Comparison of ENCODE assay signal across 23 mouse cellular contexts in the genomic region with DNA sequence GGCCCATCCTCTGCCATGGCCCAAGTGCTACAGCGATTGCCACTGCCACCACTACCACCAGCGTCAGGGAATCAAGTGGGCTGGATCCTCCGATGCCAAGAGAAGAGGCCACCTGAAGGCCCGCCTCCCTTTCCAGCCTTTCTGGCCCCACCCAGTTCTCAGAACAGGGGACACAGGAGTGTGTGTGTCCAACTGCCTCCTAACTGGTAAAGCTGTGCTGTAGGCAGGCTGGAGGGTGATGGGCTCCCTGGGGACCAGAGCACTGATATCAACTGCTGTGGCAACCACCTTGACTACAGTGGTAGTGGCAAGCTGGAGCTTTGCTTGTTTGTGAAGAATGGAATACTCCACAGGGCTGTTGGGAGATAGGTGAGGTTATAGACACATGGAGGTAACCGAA. TPM values are rescaled to one million over a fixed set of nuclear protein-coding genes. Genes with fewer than 3 reads are reported as not detected.
DNase-seq lines count a peak whose midpoint lies in the region; ATAC-seq and TF ChIP-seq lines count a peak whose summit lies in the region.
"Had no signal": no experiment of that assay in that cellular context is flagged by ENCODE, and none has a peak within 500 bp of the region (broad histone marks: within the 10 kb centered on the region; RNA-seq: fewer than 3 reads in every experiment).

Gene Omp (minus strand): TSS at position 101 of the 400 bp plus-strand sequence.

- intact Hi-C loops in heart, postnatal 25 days (cut with DNase I) = no loop called here

- H3K4me2 ChIP-seq in midbrain, postnatal 0 days (ENCODE audit: low read depth, low read length, poor library complexity, severe bottlenecking) = no peak within 1 kb of the TSS
- no peak within 1 kb of the TSS for H3K4me2 ChIP-seq in midbrain, embryonic 16.5 days (ENCODE audit: low read length)
- peak within 1 kb of the TSS; percentile 30 for H3K4me2 ChIP-seq in myocyte (ENCODE audit: low read depth)
- H3K4me2 ChIP-seq: embryonic facial prominence, embryonic 13.5 days; hindbrain, embryonic 15.5 days had no signal

- peaks cover 84% of the 10 kb centered on the region for H3K4me1 ChIP-seq in heart, embryonic 10.5 days
- no peaks in the 10 kb centered on the region for H3K4me1 ChIP-seq in midbrain, postnatal 0 days (ENCODE audit: insufficient read depth, low read length)
- peaks cover 10% of the 10 kb centered on the region for H3K4me1 ChIP-seq in midbrain, embryonic 16.5 days (ENCODE audit: control insufficient read depth, insufficient read depth, low read length)
- peaks cover 0 to 12% of the 10 kb centered on the region in 2 experiments; a peak in 1 of 4 replicates for H3K4me1 ChIP-seq in ES-E14 (ENCODE audit: control insufficient read depth in 2 of 2, insufficient read depth in 2 of 2, low read length in 2 of 2, poor library complexity in 1 of 2)

- no peak for DNase-seq in heart, embryonic 10.5 days (ENCODE audit: low spot score)
- DNase-seq in heart, postnatal 25 days (ENCODE audit: low spot score) = no peak
- DNase-seq in midbrain, postnatal 0 days (ENCODE audit: low spot score) = no peak
- DNase-seq in ES-E14 (ENCODE audit: low read depth, low spot score) = no peak
- DNase-seq in layer of hippocampus, adult 9-11 months = no peak
- DNase-seq: adrenal gland, postnatal 14 days; cerebellum, adult 11-12 months; cerebellum, adult 9-10 months; cerebellum, postnatal 25 days; forebrain, postnatal 0 days; gastrocnemius, postnatal 36 days; heart, adult 11 months; heart, postnatal 10 days; kidney, adult 11 months had no signal

- no peaks in the 10 kb centered on the region for H3K79me2 ChIP-seq in myocyte (ENCODE audit: control insufficient read depth, insufficient read depth)

- ATAC-seq in midbrain, postnatal 0 days (ENCODE audit: low FRiP score) = no peak
- ATAC-seq in midbrain, embryonic 16.5 days = no peak
- ATAC-seq: activated CD4-positive, CD25-positive, alpha-beta regulatory T cell, adult 4 months; forebrain, postnatal 0 days; Patski had no signal

- in situ Hi-C loops in ES-E14 (cut with MboI; ENCODE audit: low sequenced_read_pairs in 2 of 2, unreplicated experiment in 2 of 2) = no loop called here

- no peak for TF ChIP-seq POLR2A in myocyte (IDR thresholded peaks at IDR 0.05; ENCODE audit: insufficient read length, low read depth)

- 0 out of 2 replicates have a peak within 1 kb of the TSS, but pooled peaks have one; percentile 8 for H3K9ac ChIP-seq in midbrain, postnatal 0 days (replicated peaks; ENCODE audit: low read length, poor library complexity, severe bottlenecking)
- no peak within 1 kb of the TSS for H3K9ac ChIP-seq in midbrain, embryonic 16.5 days (ENCODE audit: low read depth, low read length)
- H3K9ac ChIP-seq in ES-E14 (ENCODE audit: insufficient read depth, low read depth, low read length, poor library complexity, severe bottlenecking) = no peak within 1 kb of the TSS
- H3K9ac ChIP-seq: forebrain, postnatal 0 days; hindbrain, embryonic 15.5 days had no signal

- H3K27ac ChIP-seq in heart, embryonic 10.5 days = peak within 1 kb of the TSS; percentile 12; the same call in 1 of the 2 replicates
- no peak within 1 kb of the TSS for H3K27ac ChIP-seq in midbrain, postnatal 0 days (ENCODE audit: low read depth, low read length)
- H3K27ac ChIP-seq in midbrain, embryonic 16.5 days (ENCODE audit: low read length) = no peak within 1 kb of the TSS
- no peak within 1 kb of the TSS for H3K27ac ChIP-seq in ES-E14 (ENCODE audit: insufficient read depth, low read depth, low read length, poor library complexity, severe bottlenecking)
- H3K27ac ChIP-seq: embryonic facial prominence, embryonic 13.5 days; forebrain, embryonic 10.5 days; hindbrain, embryonic 15.5 days had no signal

- TF ChIP-seq CTCF in midbrain, postnatal 0 days (IDR thresholded peaks at IDR 0.05) = no peak

- no peaks in the 10 kb centered on the region for H3K27me3 ChIP-seq in heart, embryonic 10.5 days (ENCODE audit: insufficient read depth, poor library complexity, severe bottlenecking)
- H3K27me3 ChIP-seq in midbrain, postnatal 0 days (ENCODE audit: insufficient read depth, low read length) = no peaks in the 10 kb centered on the region
- H3K27me3 ChIP-seq in midbrain, embryonic 16.5 days (ENCODE audit: control insufficient read depth, insufficient read depth, low read depth, low read length) = no peaks in the 10 kb centered on the region
- peaks cover 14% of the 10 kb centered on the region for H3K27me3 ChIP-seq in myocyte (ENCODE audit: control insufficient read depth, insufficient read depth, insufficient read length)
- H3K27me3 ChIP-seq: embryonic facial prominence, embryonic 13.5 days; hindbrain, embryonic 15.5 days; Patski had no signal

- H3K4me3 ChIP-seq in heart, embryonic 10.5 days = no peak within 1 kb of the TSS
- no peak within 1 kb of the TSS for H3K4me3 ChIP-seq in midbrain, postnatal 0 days (ENCODE audit: low read depth, low read length)
- no peak within 1 kb of the TSS for H3K4me3 ChIP-seq in midbrain, embryonic 16.5 days (ENCODE audit: low read depth, low read length)
- H3K4me3 ChIP-seq in ES-E14 (ENCODE audit: insufficient read depth in 1 of 2, low read depth in 1 of 2, low read length in 2 of 2, poor library complexity in 1 of 2, severe bottlenecking in 1 of 2) = peak within 1 kb of the TSS; percentile 14 to 33; a peak in 2 of 4 replicates
- no peak within 1 kb of the TSS for H3K4me3 ChIP-seq in myocyte
- H3K4me3 ChIP-seq: embryonic facial prominence, embryonic 13.5 days; erythroblast, embryonic 14.5 days; forebrain, embryonic 10.5 days; hindbrain, embryonic 15.5 days had no signal

- H3K9me3 ChIP-seq in heart, embryonic 10.5 days = no peaks in the 10 kb centered on the region
- H3K9me3 ChIP-seq in midbrain, postnatal 0 days (ENCODE audit: low read length) = no peaks in the 10 kb centered on the region
- no peaks in the 10 kb centered on the region for H3K9me3 ChIP-seq in midbrain, embryonic 16.5 days (replicated peaks; ENCODE audit: control insufficient read depth, low read length, poor library complexity, severe bottlenecking)
- H3K9me3 ChIP-seq in ES-E14 (ENCODE audit: control insufficient read depth, insufficient read depth, low read depth, low read length) = no peaks in the 10 kb centered on the region
- H3K9me3 ChIP-seq: embryonic facial prominence, embryonic 13.5 days; forebrain, embryonic 10.5 days; hindbrain, embryonic 15.5 days had no signal

- H3ac ChIP-seq in myocyte (ENCODE audit: control insufficient read depth, insufficient read length) = no peak within 1 kb of the TSS

- WGBS in heart, embryonic 10.5 days = 84% methylated on average over 5 of the region's 5 CpGs
- WGBS in midbrain, postnatal 0 days = 91% methylated on average over 5 of the region's 5 CpGs
- WGBS in midbrain, embryonic 16.5 days = 89% methylated on average over 5 of the region's 5 CpGs

- no peaks in the 10 kb centered on the region for H3K36me3 ChIP-seq in heart, embryonic 10.5 days
- peaks cover 6% of the 10 kb centered on the region; the same call in 1 of the 2 replicates for H3K36me3 ChIP-seq in midbrain, postnatal 0 days (ENCODE audit: insufficient read depth, low read length)
- no peaks in the 10 kb centered on the region for H3K36me3 ChIP-seq in midbrain, embryonic 16.5 days (ENCODE audit: control insufficient read depth, insufficient read depth, low read length)
- H3K36me3 ChIP-seq in ES-E14 (ENCODE audit: control insufficient read depth, insufficient read depth, low read length, poor library complexity, severe bottlenecking) (peaks cover 3% of the 10 kb centered on the region; the same call in 1 of the 2 replicates), myocyte (ENCODE audit: control insufficient read depth, insufficient read depth) (no peaks in the 10 kb centered on the region)
- H3K36me3 ChIP-seq: embryonic facial prominence, embryonic 13.5 days; forebrain, embryonic 10.5 days; hindbrain, embryonic 15.5 days had no signal

TF ChIP-seq in ES-E14, 5 proteins besides CTCF, POLR2A, EP300 and RAD21:
- TF ChIP-seq ZC3H11A (IDR thresholded peaks at IDR 0.05; ENCODE audit: borderline replicate concordance, low read depth, low read length) = no peak
- no peak for TF ChIP-seq ZNF384 (IDR thresholded peaks at IDR 0.05; ENCODE audit: low read depth, low read length)

TF ChIP-seq in myocyte, 11 proteins besides CTCF, POLR2A, EP300 and RAD21:
- TF ChIP-seq MAX (IDR thresholded peaks at IDR 0.05; ENCODE audit: low read depth) (no peak), REST (IDR thresholded peaks at IDR 0.05; ENCODE audit: insufficient read depth, insufficient read length) (no peak), USF1 (IDR thresholded peaks at IDR 0.05; ENCODE audit: low read depth) (no peak), CEBPB (IDR thresholded peaks at IDR 0.05; ENCODE audit: insufficient read depth, poor library complexity, severe bottlenecking) (no peak), MYOG (IDR thresholded peaks at IDR 0.05; ENCODE audit: control insufficient read depth in 1 of 3, insufficient read depth in 1 of 3, insufficient read length in 2 of 3, low read depth in 2 of 3) (no peak), MYOD1 (IDR thresholded peaks at IDR 0.05; ENCODE audit: control insufficient read depth in 1 of 3, insufficient read length in 2 of 3, low read depth in 2 of 3) (no peak), POLR2AphosphoS2 (IDR thresholded peaks at IDR 0.05; ENCODE audit: insufficient read length, low read depth) (no peak), SRF (IDR thresholded peaks at IDR 0.05; ENCODE audit: control insufficient read depth, insufficient read length, low read depth) (no peak), E2F4 (IDR thresholded peaks at IDR 0.05; ENCODE audit: insufficient read depth) (no peak), TCF12 (IDR thresholded peaks at IDR 0.05; ENCODE audit: insufficient read depth, poor library complexity, severe bottlenecking) (no peak), TCF3 (IDR thresholded peaks at IDR 0.05; ENCODE audit: insufficient read length, low read depth) (no peak)

RNA-seq across cellular contexts. Expression of gene Omp, which starts in this region (rescaled TPM):
- 0.33 TPM in 2 replicates for polyA plus RNA-seq in heart, embryonic 10.5 days (2016; fragmentation: Nextera tagmentation; extraction: Ambion mirVana)
- total RNA-seq in heart, postnatal 25 days (2021) = under 1 TPM in 1 of 2 experiments, not detected in 1; 0.11 TPM
- total RNA-seq in midbrain, postnatal 0 days (2014; rRNA removed) = 0.55 and 0.57 TPM in 2 replicates
- polyA plus RNA-seq in midbrain, postnatal 0 days (2015; fragmentation: Nextera tagmentation; extraction: Ambion mirVana) = 0.22 and 0.46 TPM in 2 replicates
- 0.35 TPM in 2 replicates for polyA plus RNA-seq in midbrain, embryonic 16.5 days (2015; fragmentation: Nextera tagmentation; extraction: Ambion mirVana)
- total RNA-seq in ES-E14 (2012; rRNA removed) = 1.4 and 2.4 TPM in 2 replicates
- 0.35 TPM for polyA plus RNA-seq in myocyte (2012; fragmentation: generic; extraction: Trizol)
- total RNA-seq: gastrocnemius, adult 8-10 months had no signal
- polyA plus RNA-seq: activated CD4-positive, CD25-positive, alpha-beta regulatory T cell, adult 4 months had no signal

Comparison
In these comparisons a context has a peak if more than half of its experiments do, and no peak if none do; other contexts are left out.
1. H3K4me3 ChIP-seq: peak in ES-E14 (2 of 2); none in heart, embryonic 10.5 days (single experiment), midbrain, postnatal 0 days (single experiment), midbrain, embryonic 16.5 days (single experiment) and myocyte (single experiment).